Mouse (Mus musculus) testis, adult 2 months (tissue): ENCODE results near the gene Spata2. TPM values are rescaled to one million over a fixed set of nuclear protein-coding genes. Genes with fewer than 3 reads are reported as not detected.

Experiments
- H3K27ac ChIP-seq: fragments of 200-500 bp; 2 replicates; pipeline ENCODE4 v1.5.1; 2012; ENCODE audit warnings: low read depth, low read length; ENCODE audit not compliant: control insufficient read depth, insufficient read depth
- H3K27me3 ChIP-seq: fragments of 200-500 bp; 2 replicates; pipeline ENCODE4 v1.6.1; 2012; ENCODE audit warnings: mild to moderate bottlenecking, low read length, moderate library complexity; ENCODE audit not compliant: control insufficient read depth, insufficient read depth
- H3K36me3 ChIP-seq: fragments of 200-500 bp; 2 replicates; pipeline ENCODE4 v1.6.1; 2012; ENCODE audit warnings: mild to moderate bottlenecking, low read length; ENCODE audit not compliant: control insufficient read depth, insufficient read depth
- H3K4me1 ChIP-seq: fragments of 200-500 bp; 2 replicates; pipeline ENCODE4 v1.6.1; 2012; ENCODE audit warnings: low read length; ENCODE audit not compliant: control insufficient read depth, insufficient read depth
- H3K4me3 ChIP-seq: fragments of 200-500 bp; 2 replicates; pipeline ENCODE4 v1.5.1; 2012; ENCODE audit warnings: low read depth, mild to moderate bottlenecking, low read length, moderate library complexity, mixed read lengths; ENCODE audit not compliant: control insufficient read depth
- CTCF ChIP-seq: fragments of 200-500 bp; IDR thresholded peaks from 2 replicates; pipeline ENCODE4 v1.5.1; 2012; ENCODE audit warnings: low read depth, mild to moderate bottlenecking, inconsistent platforms, low read length, moderate library complexity; ENCODE audit not compliant: control insufficient read depth, insufficient read depth, insufficient replicate concordance
- POLR2A ChIP-seq: fragments of 200-500 bp; IDR thresholded peaks from 2 replicates; pipeline ENCODE4 v1.6.1; 2012; ENCODE audit warnings: low read depth, mild to moderate bottlenecking, inconsistent platforms, low read length, moderate library complexity; ENCODE audit not compliant: control insufficient read depth
- polyA plus RNA-seq: library from polyadenylated mRNA; depleted of rRNA; stranded (reverse); fragments of >200 nt; gene quantifications from 2 replicates; pipeline ENCODE4 v1.2.3, GENCODE M21; 2012

Spata2 gene
- polyA plus RNA-seq, 1 experiment, result 14.9 TPM

DNA sequence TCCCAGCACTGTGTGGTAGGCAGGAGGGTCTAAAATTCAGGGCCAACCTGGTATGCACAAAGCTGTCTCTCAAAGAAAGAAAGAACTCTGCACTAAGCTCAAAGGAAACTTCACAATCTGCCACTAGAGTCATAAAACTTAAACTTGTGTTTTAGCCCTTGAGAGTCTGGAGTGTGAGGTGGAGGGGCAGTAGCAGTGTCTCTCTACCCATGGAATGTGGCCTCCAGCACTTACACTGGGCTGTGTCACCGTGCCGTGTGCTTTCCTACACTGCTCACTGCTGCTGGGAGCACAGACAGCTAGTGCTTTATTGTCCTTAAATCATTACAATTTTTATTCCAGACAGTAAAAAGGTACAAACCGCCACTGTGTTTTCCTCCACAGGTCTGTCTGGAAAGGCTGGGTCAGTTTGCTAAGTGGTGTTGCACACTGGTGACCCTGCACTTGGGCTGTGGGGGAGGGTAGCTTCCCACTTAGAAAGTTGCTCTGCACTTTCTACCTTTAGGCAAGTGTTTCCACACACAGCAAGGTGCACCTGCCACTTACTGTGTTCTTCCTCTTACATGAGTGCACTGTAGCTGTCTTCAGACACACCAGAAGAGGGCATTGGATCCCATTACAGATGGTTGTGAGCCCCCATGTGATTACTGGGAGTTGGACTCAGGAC, 15.2 kb upstream of the Spata2 start:
- no peaks in the 10 kb centered on the region; the same call in none of the 2 replicates for H3K36me3 ChIP-seq
- no peaks in the 10 kb centered on the region for H3K27me3 ChIP-seq
- peaks cover 3% of the 10 kb centered on the region for H3K4me1 ChIP-seq
- H3K4me3 ChIP-seq, result no peak overlapping the region
- H3K27ac ChIP-seq, result no peak overlapping the region
- TF ChIP-seq CTCF (no peak), POLR2A (no peak)

DNA sequence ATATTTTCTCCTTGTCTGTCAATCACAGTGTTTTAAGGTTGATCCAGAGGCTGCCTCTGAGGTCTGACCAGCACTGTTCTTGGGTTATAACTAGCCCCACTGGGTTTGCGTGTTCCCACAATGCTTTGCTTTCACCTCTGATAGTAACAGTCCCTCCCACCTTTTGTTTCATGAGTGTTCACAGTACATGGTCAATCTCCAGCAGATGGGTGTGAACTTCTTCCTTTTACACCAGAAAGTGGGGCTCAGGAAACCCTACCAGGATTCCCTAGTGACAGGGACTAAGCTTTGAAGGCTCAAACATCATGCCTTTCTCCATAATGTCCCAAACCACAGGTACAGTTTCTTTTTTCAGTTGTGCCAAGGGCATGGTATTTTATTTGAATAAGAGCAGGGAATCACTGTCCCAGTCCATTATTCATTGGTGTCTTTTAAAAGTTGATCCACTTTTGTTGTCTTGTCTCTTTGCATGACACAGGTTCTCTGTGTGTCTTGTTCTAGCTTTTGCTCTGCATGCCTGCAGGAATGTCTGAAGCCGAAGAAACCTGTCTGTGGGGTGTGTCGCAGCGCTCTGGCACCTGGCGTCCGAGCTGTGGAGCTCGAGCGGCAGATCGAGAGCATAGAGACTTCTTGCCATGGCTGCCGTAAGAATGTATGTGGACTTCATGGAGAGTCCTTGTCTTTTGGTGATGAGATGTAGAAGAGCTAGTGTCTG, 14.0 kb upstream of the Spata2 start:
- no peaks in the 10 kb centered on the region for H3K27me3 ChIP-seq
- H3K4me3 ChIP-seq, result no peak overlapping the region
- H3K27ac ChIP-seq, result no peak overlapping the region
- H3K36me3 ChIP-seq, result no peaks in the 10 kb centered on the region; the same call in none of the 2 replicates
- TF ChIP-seq CTCF (no peak), POLR2A (no peak)
- H3K4me1 ChIP-seq, result peaks cover 3% of the 10 kb centered on the region

DNA sequence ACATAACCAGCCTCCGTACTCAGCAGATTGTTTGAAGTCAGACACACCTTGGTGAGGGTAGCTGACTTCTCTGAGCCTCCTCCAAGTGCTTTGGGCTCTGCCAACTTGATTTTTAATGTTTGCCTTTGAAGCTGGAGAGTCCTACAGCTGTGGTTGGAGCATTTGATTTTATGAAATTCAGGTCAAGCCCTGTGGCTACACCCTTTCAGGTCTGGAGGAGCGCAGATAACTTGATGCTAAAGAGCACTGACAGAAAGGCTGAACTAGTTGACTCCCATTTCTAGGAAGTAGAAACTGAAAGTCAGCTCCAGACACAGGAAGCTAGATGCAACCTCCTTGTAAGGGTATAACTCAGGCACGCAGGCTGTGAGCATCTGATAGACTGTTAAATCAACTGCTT, 12.4 kb upstream of the Spata2 start:
- Histone ChIP-seq H3K4me3 (peak overlapping the region; percentile 94; the same call in 1 of the 2 replicates), H3K36me3 (no peaks in the 10 kb centered on the region; the same call in none of the 2 replicates), H3K27ac (no peak overlapping the region), H3K4me1 (peaks cover 3% of the 10 kb centered on the region), H3K27me3 (no peaks in the 10 kb centered on the region)
- TF ChIP-seq CTCF (no peak), POLR2A (no peak)

DNA sequence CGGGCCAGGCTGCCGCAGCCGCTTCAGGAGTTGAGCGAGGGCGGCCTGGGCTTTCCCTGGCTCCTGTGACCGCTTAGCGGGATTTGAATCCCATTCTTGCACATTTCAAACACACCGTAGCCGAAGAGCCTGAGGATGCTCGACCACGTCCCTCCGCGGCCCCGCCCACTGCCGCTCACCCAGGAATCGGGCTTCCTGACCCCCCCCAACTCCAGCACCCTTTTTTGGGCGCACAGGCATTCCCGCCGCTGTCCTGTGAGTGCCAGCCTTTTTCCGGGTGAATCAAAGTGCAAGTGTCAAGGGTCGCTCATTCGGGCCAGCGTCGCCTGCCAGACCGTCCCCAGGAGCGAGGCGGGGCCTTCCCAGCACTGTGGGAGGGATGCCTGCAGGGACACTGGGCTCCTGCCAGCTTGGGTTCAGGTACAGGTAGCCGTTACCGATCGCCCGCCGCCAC, 11.2 kb upstream of the Spata2 start:
- TF ChIP-seq POLR2A (0 out of 2 replicates have a peak, but pooled peaks have one; percentile 1), CTCF (no peak)
- Histone ChIP-seq H3K4me1 (peaks cover 3% of the 10 kb centered on the region), H3K4me3 (peak overlapping the region; percentile 94), H3K27me3 (no peaks in the 10 kb centered on the region), H3K27ac (peak overlapping the region; percentile 49), H3K36me3 (no peaks in the 10 kb centered on the region; the same call in none of the 2 replicates)

DNA sequence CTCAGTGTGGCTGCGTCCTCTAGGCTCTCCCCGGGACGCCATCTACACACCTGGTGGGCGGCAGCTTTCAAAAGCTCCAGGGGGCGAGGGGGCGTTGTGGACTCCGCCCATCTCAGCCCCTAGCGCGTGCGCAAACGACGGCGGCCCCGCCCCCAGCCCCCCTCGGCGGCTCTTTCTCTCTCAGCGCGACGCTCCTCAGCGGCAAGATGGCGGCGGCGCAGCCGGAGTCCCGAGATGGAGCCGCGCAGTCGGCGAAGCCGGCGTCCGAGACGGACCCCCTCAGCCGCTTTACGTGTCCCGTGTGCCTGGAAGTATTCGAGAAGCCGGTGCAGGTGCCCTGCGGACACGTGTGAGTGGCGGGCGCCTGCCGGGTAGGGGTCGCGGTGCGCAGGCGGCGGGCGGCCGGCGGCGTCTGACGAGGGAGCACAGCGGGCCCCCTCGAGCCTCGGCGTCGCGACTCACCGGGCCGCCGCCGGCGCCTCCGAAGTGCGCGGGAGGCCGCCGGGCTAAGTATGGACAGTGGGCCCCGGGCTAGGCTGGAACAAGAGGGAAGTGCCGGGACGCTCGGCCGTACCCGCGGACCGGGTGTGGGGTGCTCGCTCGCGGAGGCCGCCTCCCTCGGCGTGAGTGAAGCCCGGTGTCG, 10.7 kb upstream of the Spata2 start:
- Histone ChIP-seq H3K27me3 (no peaks in the 10 kb centered on the region), H3K27ac (peak overlapping the region; percentile 49), H3K4me1 (peaks cover 3% of the 10 kb centered on the region), H3K36me3 (no peaks in the 10 kb centered on the region; the same call in none of the 2 replicates), H3K4me3 (peak overlapping the region; percentile 94)
- TF ChIP-seq CTCF (no peak), POLR2A (peak; percentile 69)

DNA sequence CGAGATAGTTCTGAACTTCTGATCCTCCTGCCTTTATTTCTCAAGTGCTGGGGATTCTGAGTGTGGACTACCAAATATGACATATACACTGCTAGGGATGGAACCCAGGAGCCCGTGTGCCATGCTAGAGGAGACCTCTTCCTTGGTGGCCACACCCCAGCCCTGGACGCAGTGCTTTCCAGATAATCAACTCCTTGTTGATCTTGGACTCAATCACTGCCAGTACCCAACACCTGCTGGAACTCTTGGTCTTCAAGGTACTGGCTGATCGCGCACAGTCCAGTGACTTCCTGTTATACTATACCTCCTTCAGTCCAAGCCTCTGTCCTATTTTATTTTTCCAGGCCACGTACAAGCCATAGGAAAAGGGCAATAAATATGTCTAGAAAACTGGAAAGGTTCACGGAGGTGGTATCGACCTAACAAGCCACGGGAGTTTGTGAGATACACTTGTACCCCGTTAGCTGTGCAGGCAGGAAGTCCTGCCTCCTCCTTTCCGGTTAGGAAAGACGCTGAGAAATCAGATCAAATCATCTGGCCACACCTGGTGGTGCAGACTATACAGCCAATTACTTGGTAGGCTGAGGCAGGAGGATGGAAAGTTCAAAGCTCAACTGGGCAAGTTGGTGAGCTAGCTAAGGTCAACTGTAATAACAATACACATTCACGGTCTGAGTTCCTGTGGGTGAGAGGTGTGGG, 10.0 kb upstream of the Spata2 start:
- H3K27me3 ChIP-seq, result no peaks in the 10 kb centered on the region
- no peaks in the 10 kb centered on the region; the same call in none of the 2 replicates for H3K36me3 ChIP-seq
- peaks cover 3% of the 10 kb centered on the region for H3K4me1 ChIP-seq
- peak overlapping the region; percentile 49 for H3K27ac ChIP-seq
- peak overlapping the region; percentile 94 for H3K4me3 ChIP-seq
- no peak for TF ChIP-seq CTCF
- no peak for TF ChIP-seq POLR2A

DNA sequence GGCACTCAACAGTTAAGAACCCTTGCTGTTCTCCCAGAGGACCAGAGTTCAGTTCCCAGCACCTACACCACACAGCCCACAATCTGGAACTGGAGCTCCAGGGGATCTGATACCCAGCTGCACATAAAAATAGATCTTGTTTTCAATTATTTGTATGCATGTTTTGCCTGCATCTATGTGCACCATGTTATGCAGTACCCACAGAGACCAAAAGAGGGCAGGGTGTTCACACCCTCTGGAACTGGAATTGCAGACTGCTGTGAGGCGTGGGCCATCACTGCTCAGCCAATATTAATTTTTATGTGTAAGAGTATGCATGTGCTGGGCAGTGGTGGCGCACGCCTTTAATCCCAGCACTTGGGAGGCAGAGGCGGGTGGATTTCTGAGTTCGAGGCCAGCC, 4.6 kb upstream of the Spata2 start:
- H3K36me3 ChIP-seq, result no peaks in the 10 kb centered on the region
- no peak overlapping the region for H3K27ac ChIP-seq
- no peak overlapping the region for H3K4me3 ChIP-seq
- H3K4me1 ChIP-seq, result no peaks in the 10 kb centered on the region
- H3K27me3 ChIP-seq, result no peaks in the 10 kb centered on the region
- TF ChIP-seq CTCF (peak; percentile 36; the same call in 1 of the 2 replicates), POLR2A (no peak)
